Comparison of ENCODE assay signal across 8 mouse cellular contexts in the genomic region with DNA sequence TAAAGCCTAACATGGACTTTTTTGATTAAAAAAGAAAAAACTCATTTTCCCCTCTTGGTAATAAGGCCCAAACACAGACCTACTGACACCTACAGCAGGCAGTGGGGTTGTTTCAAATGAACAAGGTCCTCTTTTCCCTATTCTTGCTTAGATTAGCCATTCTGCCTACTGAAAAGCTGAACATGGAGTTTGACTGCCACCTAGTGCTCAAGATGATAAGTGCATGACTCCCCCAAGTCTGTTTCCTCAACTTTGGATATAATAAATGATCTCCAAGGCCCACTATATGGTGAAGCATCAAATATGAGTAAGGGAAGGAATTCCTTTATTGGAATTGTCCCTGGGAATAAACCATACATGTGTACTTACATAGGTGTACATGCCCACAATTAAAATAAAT.
DNase-seq lines count a peak whose midpoint lies in the region; ATAC-seq and TF ChIP-seq lines count a peak whose summit lies in the region.

No protein-coding gene starts in this region.

- TF ChIP-seq POLR2A in cortical plate, adult 2 months (IDR thresholded peaks at IDR 0.05; ENCODE audit: extremely low read depth, insufficient read depth, low read length) = no peak

- no peak overlapping the region for H3K27ac ChIP-seq in cortical plate, adult 2 months (ENCODE audit: insufficient read depth, low read length)
- H3K27ac ChIP-seq in hindbrain, embryonic 14.5 days = no peak overlapping the region
- H3K27ac ChIP-seq in lung, postnatal 0 days (ENCODE audit: low read length) = no peak overlapping the region

- no peak for ATAC-seq in hindbrain, embryonic 14.5 days (ENCODE audit: low FRiP score)
- ATAC-seq in lung, postnatal 0 days = no peak

- peak; percentile 66 for TF ChIP-seq CTCF in cortical plate, adult 2 months (IDR thresholded peaks at IDR 0.05; ENCODE audit: extremely low read depth, insufficient read depth, low read length)
- peak; percentile 86 for TF ChIP-seq CTCF in lung, postnatal 0 days (IDR thresholded peaks at IDR 0.05)

- DNase-seq in gastrocnemius, postnatal 10 days = peak; percentile 50
- DNase-seq in gastrocnemius, postnatal 36 days = no peak
- DNase-seq in urinary bladder, postnatal 36 days (ENCODE audit: low spot score in 2 of 2) = peak; percentile 26 to 38
- no peak for DNase-seq in urinary bladder, adult 2 months (ENCODE audit: low spot score)
- DNase-seq in hindbrain, embryonic 14.5 days (ENCODE audit: low spot score) = peak; percentile 84
- DNase-seq in lung, postnatal 0 days (ENCODE audit: low spot score) = peak; percentile 77
- peak; percentile 65 for DNase-seq in right cerebral cortex, postnatal 4 days

- no peaks in the 10 kb centered on the region for H3K9me3 ChIP-seq in hindbrain, embryonic 14.5 days (ENCODE audit: control insufficient read depth, low read length)
- no peaks in the 10 kb centered on the region for H3K9me3 ChIP-seq in lung, postnatal 0 days (ENCODE audit: low read length)

- TF ChIP-seq EP300 in lung, postnatal 0 days (IDR thresholded peaks at IDR 0.05) = no peak

- H3K4me2 ChIP-seq in hindbrain, embryonic 14.5 days (replicated peaks) = no peak overlapping the region
- H3K4me2 ChIP-seq in lung, postnatal 0 days (replicated peaks; ENCODE audit: low read depth, low read length) = no peak overlapping the region

- no peak overlapping the region for H3K9ac ChIP-seq in hindbrain, embryonic 14.5 days
- H3K9ac ChIP-seq in lung, postnatal 0 days (replicated peaks; ENCODE audit: low read depth) = no peak overlapping the region

- H3K36me3 ChIP-seq in hindbrain, embryonic 14.5 days (replicated peaks; ENCODE audit: control insufficient read depth, insufficient read depth) = peaks cover 56% of the 10 kb centered on the region
- peaks cover 12% of the 10 kb centered on the region; the same call in 1 of the 2 replicates for H3K36me3 ChIP-seq in lung, postnatal 0 days (ENCODE audit: insufficient read depth, low read length)

- intact Hi-C loops in gastrocnemius, postnatal 36 days (cut with DNase I) = no loop called here

- no peaks in the 10 kb centered on the region for H3K27me3 ChIP-seq in hindbrain, embryonic 14.5 days (ENCODE audit: control insufficient read depth, insufficient read depth, low read length)
- H3K27me3 ChIP-seq in lung, postnatal 0 days (replicated peaks; ENCODE audit: insufficient read depth, low read length) = no peaks in the 10 kb centered on the region

- no peaks in the 10 kb centered on the region for H3K4me1 ChIP-seq in cortical plate, adult 2 months (ENCODE audit: control insufficient read depth, insufficient read depth, low read length)
- no peaks in the 10 kb centered on the region for H3K4me1 ChIP-seq in hindbrain, embryonic 14.5 days (replicated peaks; ENCODE audit: control insufficient read depth, insufficient read depth, low read length)
- no peaks in the 10 kb centered on the region for H3K4me1 ChIP-seq in lung, postnatal 0 days (ENCODE audit: insufficient read depth, low read depth, low read length)

- no peak overlapping the region for H3K4me3 ChIP-seq in cortical plate, adult 2 months (ENCODE audit: insufficient read depth, low read length)
- H3K4me3 ChIP-seq in hindbrain, embryonic 14.5 days (replicated peaks; ENCODE audit: low read length) = no peak overlapping the region
- H3K4me3 ChIP-seq in lung, postnatal 0 days (ENCODE audit: low read depth, low read length) = no peak overlapping the region

Comparison
In these comparisons a context has a peak if more than half of its experiments do, and no peak if none do; other contexts are left out.
1. DNase-seq: peak in gastrocnemius, postnatal 10 days (single experiment), urinary bladder, postnatal 36 days (2 of 2), hindbrain, embryonic 14.5 days (single experiment), lung, postnatal 0 days (single experiment) and right cerebral cortex, postnatal 4 days (single experiment); none in gastrocnemius, postnatal 36 days (0 of 2) and urinary bladder, adult 2 months (single experiment).